Mouse (Mus musculus) mesoderm, embryonic 11.5 days (tissue): ENCODE results near the gene Tbc1d2.

Source experiments
- DNase-seq: peaks from one replicate; pipeline ENCODE4 v3.0.0-alpha.2; 2012; ENCODE audit warnings: low read depth, low spot score

The Tbc1d2 gene

GRCm38 (mm10) chr4:46650086-46650753 is at the start of gene Tbc1d2:
Tbc1d2 (minus strand) TSS chr4:46650209.
- peak; percentile 92 for DNase-seq

- no peak for DNase-seq
Measured at GRCm38 (mm10) chr4:46696467-46696866, 46.5 kb upstream of the Tbc1d2 start.

GRCm38 (mm10) chr4:46690565-46690964 is 40.6 kb upstream of the Tbc1d2 start:
- no peak for DNase-seq

- DNase-seq = no peak
Measured at GRCm38 (mm10) chr4:46690023-46690420, 40.0 kb upstream of the Tbc1d2 start.

- peak; percentile 81 for DNase-seq
Measured at GRCm38 (mm10) chr4:46689397-46690022, 39.5 kb upstream of the Tbc1d2 start.

DNA sequence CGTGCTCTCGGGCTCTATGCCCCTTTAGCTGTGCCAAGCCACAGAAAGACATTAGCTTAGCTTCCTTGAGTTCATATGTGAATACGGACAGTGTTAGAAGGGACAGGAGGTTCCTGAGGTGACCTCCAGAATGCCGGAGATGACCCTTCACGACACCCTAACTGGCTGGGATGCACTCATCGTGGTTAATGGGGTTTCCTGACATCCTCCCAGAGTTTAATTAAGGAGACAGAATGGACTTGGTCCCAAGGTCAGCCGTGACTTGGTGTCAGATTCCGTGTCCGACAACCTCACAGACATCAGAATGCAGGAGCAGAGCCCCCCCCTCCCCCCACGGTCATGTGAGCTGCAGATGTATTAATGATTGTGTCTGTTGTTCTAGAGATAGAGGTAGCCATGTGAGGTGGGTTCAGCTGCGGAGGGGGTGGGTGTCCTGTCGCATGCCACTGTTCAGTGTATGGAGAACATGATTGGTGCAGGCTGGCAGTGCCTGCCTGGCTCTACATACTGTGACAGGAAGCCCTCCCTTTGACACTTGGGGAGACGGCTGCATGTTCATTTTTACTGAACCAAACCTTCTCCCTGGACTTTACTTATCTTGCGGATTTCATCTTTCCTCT is 38.3 kb upstream of the Tbc1d2 start:
- no peak for DNase-seq

DNA sequence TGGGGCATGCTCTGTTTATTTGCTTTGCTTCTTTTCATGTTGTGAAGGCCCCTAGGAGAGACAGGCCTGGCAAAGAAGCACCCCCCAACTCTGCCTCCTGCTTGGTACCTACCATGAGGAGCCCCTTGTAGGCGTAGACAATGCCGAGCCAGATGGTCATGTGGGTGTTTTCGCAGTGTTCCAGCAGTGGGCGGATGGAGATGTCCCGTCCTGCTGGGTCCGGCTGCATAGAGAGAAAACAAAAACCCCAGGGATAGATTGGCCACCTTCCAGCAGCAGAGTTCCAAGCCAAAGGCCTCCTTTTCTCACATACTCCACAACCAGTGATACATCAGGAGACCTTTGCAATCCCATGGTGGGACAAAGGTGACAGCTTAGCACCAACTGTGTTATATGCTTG is 34.2 kb upstream of the Tbc1d2 start:
- DNase-seq = no peak

GRCm38 (mm10) chr4:46676646-46677045 is 26.6 kb upstream of the Tbc1d2 start:
- DNase-seq = no peak

GRCm38 (mm10) chr4:46675992-46676391 is 26.0 kb upstream of the Tbc1d2 start:
- no peak for DNase-seq

DNA sequence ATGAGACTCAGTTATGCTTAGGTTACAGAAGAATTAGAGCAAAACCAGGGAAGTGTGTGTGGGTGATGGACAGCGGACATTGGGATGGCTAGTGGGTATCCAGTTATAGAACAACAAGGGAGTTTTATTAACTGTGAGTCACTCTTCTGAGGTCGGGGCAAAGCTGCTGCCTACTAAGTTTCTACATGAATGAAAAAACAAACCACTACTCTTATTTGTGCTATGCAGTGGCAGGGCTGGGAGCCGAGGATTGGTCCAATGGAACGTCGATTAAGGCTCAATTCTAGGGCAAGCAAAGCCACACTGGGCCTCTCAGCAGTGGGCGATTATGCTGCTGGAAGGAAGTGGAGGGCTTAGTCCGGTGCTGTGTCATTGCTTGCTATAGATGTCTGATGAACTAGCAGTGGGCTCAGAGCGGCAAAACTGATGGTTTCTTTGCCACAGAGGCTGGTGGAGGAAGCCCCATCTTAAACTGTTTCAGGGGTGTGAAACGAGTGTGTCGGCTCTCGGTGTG is 25.3 kb upstream of the Tbc1d2 start:
- DNase-seq = no peak

DNA sequence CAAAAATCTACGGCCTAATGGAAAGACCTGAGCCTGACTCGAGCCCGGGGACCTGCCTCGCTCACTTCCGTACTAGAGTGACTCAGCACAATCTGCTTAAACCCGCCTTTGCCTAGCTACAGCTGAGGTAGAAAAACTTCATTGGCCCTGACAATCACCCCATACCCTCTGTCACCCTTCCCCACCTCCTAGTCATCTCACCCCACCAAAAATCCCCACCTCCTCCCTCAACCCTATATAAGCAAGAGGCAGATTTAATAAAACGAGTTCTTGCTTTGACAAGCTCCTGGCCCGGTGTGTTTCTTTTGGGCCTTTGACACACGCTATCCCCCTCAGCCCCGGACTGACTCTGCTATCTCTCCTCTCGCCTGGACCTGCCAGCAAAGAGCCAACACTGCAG is 18.6 kb upstream of the Tbc1d2 start:
- DNase-seq = no peak

DNA sequence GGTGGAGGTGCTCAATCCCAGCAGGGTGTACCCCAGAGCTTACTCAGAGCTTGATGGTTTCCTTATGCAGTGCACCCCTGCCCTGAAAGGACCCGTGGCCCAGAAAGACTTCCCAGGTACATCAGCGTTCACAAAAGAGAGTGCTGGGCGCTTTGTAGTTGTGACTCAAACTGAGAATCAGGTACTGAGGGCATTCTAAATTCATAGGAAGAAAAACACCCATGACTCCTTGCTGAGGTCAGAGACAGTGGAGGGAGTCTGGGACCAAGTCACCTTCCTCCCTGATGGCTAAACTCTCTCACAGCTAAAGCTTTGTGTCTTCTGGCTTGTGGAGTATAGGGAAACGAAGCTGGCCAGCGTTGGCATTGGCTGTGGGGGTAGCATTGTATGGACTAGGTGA is 16.4 kb upstream of the Tbc1d2 start:
- DNase-seq = no peak

- DNase-seq = peak; percentile 72
Measured at GRCm38 (mm10) chr4:46665371-46665774, 15.4 kb upstream of the Tbc1d2 start.

DNA sequence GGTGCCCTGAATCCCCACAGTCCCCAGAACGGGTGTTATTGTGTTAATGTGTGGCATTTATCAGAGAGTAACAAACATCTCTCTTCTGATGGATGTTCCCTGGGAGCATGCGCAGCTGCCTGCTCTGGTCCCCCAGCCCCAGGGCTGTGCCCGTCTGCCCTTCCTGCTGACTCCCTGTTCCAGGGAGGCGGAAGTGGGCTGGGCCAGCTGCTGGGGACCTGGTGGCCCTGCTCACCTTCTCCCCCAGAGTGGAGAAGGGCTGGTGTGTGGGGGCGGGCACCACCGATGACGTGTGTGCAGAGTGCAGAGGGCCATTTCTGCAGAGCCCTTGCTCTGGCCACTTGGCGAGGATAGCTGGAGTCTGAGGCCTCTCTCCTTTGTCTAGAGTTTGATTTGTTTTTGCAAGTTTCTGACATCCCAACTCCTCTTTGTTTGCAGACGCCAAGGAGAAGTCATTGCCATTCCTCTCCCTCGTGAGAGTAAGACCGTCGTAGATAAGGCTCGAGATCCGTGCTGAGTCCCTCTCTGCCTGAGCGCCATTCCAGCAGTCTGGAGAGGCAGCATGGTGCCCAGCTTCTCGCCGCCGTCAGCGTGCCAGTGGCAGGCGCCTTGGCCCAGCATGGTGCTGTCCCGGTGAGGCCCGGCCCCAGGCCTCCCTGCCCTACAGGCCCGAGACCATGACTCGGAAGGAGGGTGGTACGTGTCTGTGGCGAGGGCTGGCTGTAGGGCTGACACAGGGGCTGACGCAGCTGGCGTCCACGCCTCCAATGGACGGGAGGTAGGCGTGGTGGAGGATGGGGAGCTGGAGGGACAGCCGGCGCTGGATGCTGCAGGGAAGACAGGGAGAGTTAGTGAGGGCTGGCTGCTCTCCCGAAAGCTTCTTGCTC is 14.4 kb upstream of the Tbc1d2 start:
- peak; percentile 85 for DNase-seq

GRCm38 (mm10) chr4:46661433-46661832 is 11.4 kb upstream of the Tbc1d2 start:
- no peak for DNase-seq

- no peak for DNase-seq
Measured at GRCm38 (mm10) chr4:46658946-46659345, 8.9 kb upstream of the Tbc1d2 start.

DNA sequence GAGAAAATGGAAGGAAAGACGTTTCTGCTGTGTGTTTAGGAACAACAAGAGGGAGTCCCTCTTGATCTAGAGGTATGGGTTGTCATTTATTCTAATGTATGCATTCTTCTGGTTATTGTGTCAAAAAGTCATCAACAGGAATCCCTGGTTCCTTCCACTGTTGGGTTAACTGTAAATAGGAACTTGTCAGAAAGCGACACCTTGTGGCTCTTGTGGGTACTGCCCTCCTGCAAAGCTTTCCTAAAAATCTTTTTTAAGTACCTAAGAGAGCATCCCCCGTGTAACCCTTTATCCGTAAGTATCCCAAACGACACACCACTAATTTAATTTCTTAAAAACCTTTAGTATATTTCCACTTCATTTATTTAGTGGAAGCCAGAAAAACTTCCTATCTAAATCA is 7.1 kb upstream of the Tbc1d2 start:
- DNase-seq = peak; percentile 82

GRCm38 (mm10) chr4:46655956-46656355 is 5.9 kb upstream of the Tbc1d2 start:
- no peak for DNase-seq

GRCm38 (mm10) chr4:46655298-46655697 is 5.3 kb upstream of the Tbc1d2 start:
- DNase-seq = no peak

DNA sequence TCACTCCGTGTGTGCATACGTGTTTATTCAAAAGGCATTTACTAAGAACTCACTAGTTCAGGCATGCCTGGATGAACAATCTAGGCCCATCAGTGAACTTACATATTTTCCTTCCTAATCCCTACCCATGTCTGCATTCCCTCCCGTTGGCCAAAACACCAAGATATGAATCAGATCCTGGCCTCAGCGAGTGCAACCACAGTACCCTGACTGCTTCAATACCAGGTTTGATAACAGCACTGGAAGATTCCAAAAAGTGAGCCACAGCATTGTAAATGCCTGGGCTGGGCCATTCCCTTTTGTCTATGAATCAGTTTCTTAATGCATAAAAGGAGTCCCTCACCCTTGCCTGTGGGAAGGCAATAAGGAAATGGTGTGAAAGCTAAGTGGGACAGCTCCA is 848 bp downstream of the Tbc1d2 start:
- DNase-seq = no peak

- DNase-seq = no peak
Measured at GRCm38 (mm10) chr4:46643676-46644112, 6.3 kb downstream of the Tbc1d2 start.
